19 mouse cellular contexts compared by ENCODE assay signal in the genomic region with DNA sequence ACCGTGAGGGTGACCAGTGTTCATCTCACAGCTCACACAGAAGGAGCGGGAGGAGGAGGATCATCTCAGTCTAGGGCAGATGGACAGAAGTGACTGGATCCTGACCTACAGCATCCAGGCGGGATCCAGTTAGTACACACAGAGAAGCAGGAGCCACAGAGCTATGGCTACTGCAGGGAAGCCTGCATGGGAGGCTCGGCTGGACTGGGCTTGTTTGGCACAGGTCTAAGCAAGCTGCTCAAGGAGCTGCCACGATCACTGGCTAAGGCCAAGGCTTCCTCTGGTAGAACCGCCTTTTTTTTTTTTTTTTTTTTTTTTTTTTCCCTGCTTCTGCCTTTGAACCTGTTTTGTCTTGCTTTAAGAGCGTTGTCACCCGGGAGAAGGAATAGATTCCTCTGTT.
A peak's percentile ranks its signal among the peaks of the same experiment; 100 is the strongest.
DNase-seq lines count a peak whose midpoint lies in the region; ATAC-seq and TF ChIP-seq lines count a peak whose summit lies in the region.
"Had no signal": no experiment of that assay in that cellular context is flagged by ENCODE, and none has a peak within 500 bp of the region (broad histone marks: within the 10 kb centered on the region; RNA-seq: fewer than 3 reads in every experiment).

No protein-coding gene starts in this region.

- no peaks in the 10 kb centered on the region for H3K36me3 ChIP-seq in CH12.LX (replicated peaks in 1 of 2; ENCODE audit: control insufficient read depth in 1 of 2, insufficient read depth in 1 of 2, low read length in 1 of 2)
- H3K36me3 ChIP-seq: embryonic facial prominence, embryonic 15.5 days; forebrain, embryonic 10.5 days; G1E; heart, embryonic 12.5 days; hindbrain, embryonic 15.5 days had no signal

- no peaks in the 10 kb centered on the region for H3K4me1 ChIP-seq in CH12.LX (ENCODE audit: control insufficient read depth in 1 of 2, insufficient read depth in 2 of 2)
- H3K4me1 ChIP-seq: embryonic facial prominence, embryonic 15.5 days; hindbrain, embryonic 15.5 days had no signal

- H3K27ac ChIP-seq in CH12.LX (ENCODE audit: insufficient read depth, low read depth) = no peak overlapping the region
- H3K27ac ChIP-seq: embryonic facial prominence, embryonic 15.5 days; forebrain, embryonic 10.5 days; hindbrain, embryonic 15.5 days had no signal

- TF ChIP-seq RAD21 in CH12.LX (IDR thresholded peaks at IDR 0.05; ENCODE audit: low read depth, low read length) = no peak

- no peak overlapping the region for H3K9ac ChIP-seq in CH12.LX (ENCODE audit: insufficient read depth, low read depth)
- H3K9ac ChIP-seq: embryonic facial prominence, embryonic 15.5 days; heart, embryonic 12.5 days; hindbrain, embryonic 15.5 days had no signal

- no peaks in the 10 kb centered on the region for H3K79me2 ChIP-seq in CH12.LX (replicated peaks; ENCODE audit: control insufficient read depth, extremely low read depth, insufficient read depth, poor library complexity, severe bottlenecking)

- in situ Hi-C loops in CH12.LX (cut with MboI; ENCODE audit: low pct_ligation_motif_present, low pct_unique_long_range_greater_than_20kb, low sequenced_read_pairs) = no loop called here

- no peak for TF ChIP-seq EP300 in CH12.LX (IDR thresholded peaks at IDR 0.05; ENCODE audit: low read length)

- H3K4me3 ChIP-seq in CH12.LX (replicated peaks in 1 of 3; ENCODE audit: low read depth in 2 of 3, low read length in 2 of 3, poor library complexity in 1 of 3) = no peak overlapping the region
- H3K4me3 ChIP-seq: embryonic facial prominence, embryonic 15.5 days; erythroblast, embryonic 14.5 days; forebrain, embryonic 10.5 days; heart, embryonic 12.5 days; hindbrain, embryonic 15.5 days had no signal

- DNase-seq in cerebellum, postnatal 10 days = peak; percentile 25 to 49
- no peak for DNase-seq in cerebellum, adult 8-10 months
- no peak for DNase-seq in frontal cortex, adult 2 months (ENCODE audit: extremely low spot score in 1 of 2, low spot score in 1 of 2)
- no peak for DNase-seq in CH12.LX (ENCODE audit: extremely low read depth)
- DNase-seq in brain, adult 2 months (ENCODE audit: low read depth, low spot score) = peak; percentile 51
- DNase-seq: adrenal gland, adult 8-10 months; adrenal gland, postnatal 36 days; gastrocnemius, postnatal 14 days; heart, postnatal 36 days; kidney, adult 2 months had no signal

- TF ChIP-seq POLR2A in CH12.LX (IDR thresholded peaks at IDR 0.05; ENCODE audit: low read depth, low read length) = no peak

- dilution Hi-C loops in CH12.LX (cut with MboI; ENCODE audit: extremely low pct_ligation_motif_present, extremely low pct_unique_long_range_greater_than_20kb, low sequenced_read_pairs) = no loop called here

- no peaks in the 10 kb centered on the region for H3K27me3 ChIP-seq in CH12.LX (replicated peaks)
- H3K27me3 ChIP-seq: embryonic facial prominence, embryonic 15.5 days; hindbrain, embryonic 15.5 days had no signal

- H3K4me2 ChIP-seq in CH12.LX (ENCODE audit: insufficient read depth, low read depth, poor library complexity, severe bottlenecking) = no peak overlapping the region
- H3K4me2 ChIP-seq: embryonic facial prominence, embryonic 15.5 days; heart, embryonic 12.5 days; hindbrain, embryonic 15.5 days had no signal

- TF ChIP-seq CTCF in CH12.LX (conservative IDR thresholded peaks at IDR 0.05 in 1 of 2, IDR thresholded peaks at IDR 0.05 in 1 of 2; ENCODE audit: low read depth in 2 of 2, low read length in 2 of 2) = no peak

- no peaks in the 10 kb centered on the region for H3K9me3 ChIP-seq in CH12.LX (replicated peaks; ENCODE audit: low read length)
- H3K9me3 ChIP-seq: embryonic facial prominence, embryonic 15.5 days; forebrain, embryonic 10.5 days; G1E; heart, embryonic 12.5 days; hindbrain, embryonic 15.5 days had no signal

- peak; percentile 26; the same call in 1 of the 2 replicates for ATAC-seq in frontal cortex, adult (ENCODE audit: low TSS enrichment)
- ATAC-seq: forebrain, embryonic 14.5 days; intestine, embryonic 16.5 days had no signal

TF ChIP-seq in CH12.LX, 34 proteins besides CTCF, POLR2A, EP300 and RAD21:
- TF ChIP-seq ZNF384 (IDR thresholded peaks at IDR 0.05; ENCODE audit: low read depth, low read length) (peak; percentile 42; the same call in 1 of the 2 replicates), MAZ (IDR thresholded peaks at IDR 0.05; ENCODE audit: low read depth, low read length) (no peak), PAX5 (IDR thresholded peaks at IDR 0.05; ENCODE audit: low read length) (no peak), JUN (IDR thresholded peaks at IDR 0.05; ENCODE audit: insufficient read depth, low read depth, low read length) (no peak)

Comparison
In these comparisons a context has a peak if more than half of its experiments do, and no peak if none do; other contexts are left out.
1. DNase-seq: peak in cerebellum, postnatal 10 days (2 of 2) and brain, adult 2 months (single experiment); none in cerebellum, adult 8-10 months (single experiment), frontal cortex, adult 2 months (0 of 2) and CH12.LX (single experiment).